Mouse (Mus musculus) limb, embryonic 14.5 days (tissue): ENCODE results near the gene Nupr1. TPM values are rescaled to one million over a fixed set of nuclear protein-coding genes. Genes with fewer than 3 reads are reported as not detected.
"Not testable (repeated sequence)": the region's sequence is repeated elsewhere in the genome, so short reads cannot be mapped to it uniquely, and the experiment has no call there.

Source experiments
- ATAC-seq: fragments of 200-750 bp; cut with Nextera tagmentation; 2 replicates; pipeline ENCODE4 v1.8.0; 2017; ENCODE audit warnings: low read depth, moderate number of reproducible peaks, moderate TSS enrichment; ENCODE audit not compliant: low FRiP score
- DNase-seq: peaks from one replicate; pipeline ENCODE4 v3.0.0-alpha.2; 2015; ENCODE audit warnings: low spot score
- H3K27ac ChIP-seq: fragments of 300-500 bp; sonication (generic); replicated peaks from 2 replicates; pipeline ENCODE4 v1.5.1; 2014; ENCODE audit warnings: low read depth, mild to moderate bottlenecking, low read length, moderate library complexity, mixed read lengths
- H3K27me3 ChIP-seq: fragments of 300-500 bp; sonication (generic); 2 replicates; pipeline ENCODE4 v1.6.1; 2014; ENCODE audit warnings: low read length, mixed read lengths; ENCODE audit not compliant: control insufficient read depth, insufficient read depth
- H3K36me3 ChIP-seq: fragments of 300-500 bp; sonication (generic); 2 replicates; pipeline ENCODE4 v1.6.1; 2014; ENCODE audit warnings: mild to moderate bottlenecking, low read length, moderate library complexity, mixed read lengths; ENCODE audit not compliant: control insufficient read depth, insufficient read depth
- H3K4me1 ChIP-seq: fragments of 300-500 bp; sonication (generic); 2 replicates; pipeline ENCODE4 v1.6.1; 2014; ENCODE audit warnings: antibody characterized with exemption, low read length, mixed read lengths; ENCODE audit not compliant: control insufficient read depth, insufficient read depth
- H3K4me2 ChIP-seq: fragments of 300-500 bp; sonication (generic); replicated peaks from 2 replicates; pipeline ENCODE4 v1.6.1; 2014; ENCODE audit warnings: low read depth, mild to moderate bottlenecking, low read length, moderate library complexity; ENCODE audit not compliant: severe bottlenecking
- H3K4me3 ChIP-seq: fragments of 300-500 bp; sonication (generic); replicated peaks from 2 replicates; pipeline ENCODE4 v1.5.1; 2014; ENCODE audit warnings: low read length
- H3K9ac ChIP-seq: fragments of 300-500 bp; sonication (generic); 2 replicates; pipeline ENCODE4 v1.6.1; 2014; ENCODE audit warnings: mild to moderate bottlenecking, low read depth, low read length, moderate library complexity; ENCODE audit not compliant: severe bottlenecking
- H3K9me3 ChIP-seq: fragments of 300-500 bp; sonication (generic); 2 replicates; pipeline ENCODE4 v1.6.1; 2016; ENCODE audit warnings: low read length; ENCODE audit not compliant: control insufficient read depth
- POLR2A ChIP-seq: fragments of 200-500 bp; IDR thresholded peaks from 2 replicates; pipeline ENCODE4 v1.8.0; 2012; ENCODE audit warnings: inconsistent platforms, mild to moderate bottlenecking, moderate library complexity, borderline replicate concordance; ENCODE audit not compliant: insufficient read depth, insufficient read length; ENCODE audit errors: extremely low read depth
- WGBS: fragments of 180-500 bp; shearing (Covaris S2); extraction: QIAGEN DNeasy Blood & Tissue Kit; methylation state at CpG from one replicate; pipeline ENCODE4 v1.1.7; 2014; 5-methylcytosine and 5-hydroxymethylcytosine counted together
- polyA plus RNA-seq, 2 experiments: library from polyadenylated mRNA; depleted of rRNA in 1 of 2; stranded (reverse) in 1 of 2; unstranded in 1 of 2; fragments of >200 nt; fragmentation: Nextera tagmentation in 1 of 2; extraction: Ambion mirVana in 1 of 2; gene quantifications; 2 replicates each; pipeline versions ENCODE4 v1.2.1 to v1.2.3; 2012 to 2014

Gene Nupr1
- polyA plus RNA-seq, 2 experiments = 11.6 to 19.2 TPM

DNA sequence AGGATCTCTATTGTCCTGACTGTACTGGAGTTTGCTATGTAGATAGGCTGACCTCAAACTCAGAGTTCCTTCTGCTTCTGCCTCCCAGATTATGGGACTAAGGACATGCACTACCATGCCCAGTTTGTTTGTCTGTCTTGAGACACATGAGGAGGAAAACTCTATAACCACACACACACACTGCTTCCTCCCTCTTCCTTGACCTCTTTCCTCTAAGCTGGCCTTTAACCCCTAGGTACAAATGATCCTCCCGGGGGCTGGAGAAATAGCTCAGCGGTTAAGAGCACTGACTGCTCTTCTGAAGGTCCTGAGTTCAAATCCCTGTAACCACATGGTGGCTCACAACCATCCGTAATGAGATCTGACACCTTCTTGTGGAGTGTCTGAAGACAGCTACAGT lies 13.7 kb upstream of the Nupr1 start:
- no peaks in the 10 kb centered on the region for H3K27me3 ChIP-seq
- DNase-seq (no peak), ATAC-seq (no peak)
- H3K4me3 ChIP-seq = no peak overlapping the region
- H3K9ac ChIP-seq = no peak overlapping the region
- no peaks in the 10 kb centered on the region for H3K9me3 ChIP-seq
- H3K4me1 ChIP-seq = 0 out of 2 replicates have a peak, but pooled peaks cover 2% of the 10 kb centered on the region
- no peak overlapping the region for H3K27ac ChIP-seq
- 63% methylated on average over 3 of the region's 3 CpGs for WGBS
- no peak overlapping the region for H3K4me2 ChIP-seq
- no peaks in the 10 kb centered on the region for H3K36me3 ChIP-seq
- no peak for TF ChIP-seq POLR2A

DNA sequence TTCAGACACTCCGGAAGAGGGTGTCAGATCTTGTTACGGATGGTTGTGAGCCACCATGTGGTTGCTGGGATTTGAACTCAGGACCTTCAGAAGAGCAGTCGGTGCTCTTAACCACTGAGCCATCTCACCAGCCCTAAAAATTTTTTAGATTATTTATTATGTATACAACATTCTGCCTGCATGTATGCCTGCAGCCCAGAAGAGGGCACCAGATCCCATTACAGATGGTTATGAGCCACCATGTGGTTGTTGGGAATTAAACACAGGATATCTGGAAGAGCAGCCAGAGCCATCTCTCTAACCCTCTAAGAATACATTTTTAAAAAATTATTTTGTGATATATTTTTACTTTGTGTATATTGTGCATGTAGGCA lies 12.6 kb upstream of the Nupr1 start:
- DNase-seq = not testable (repeated sequence)
- peak; percentile 23; the same call in 1 of the 2 replicates for ATAC-seq
- WGBS = 69% methylated on average over 2 of the region's 3 CpGs

DNA sequence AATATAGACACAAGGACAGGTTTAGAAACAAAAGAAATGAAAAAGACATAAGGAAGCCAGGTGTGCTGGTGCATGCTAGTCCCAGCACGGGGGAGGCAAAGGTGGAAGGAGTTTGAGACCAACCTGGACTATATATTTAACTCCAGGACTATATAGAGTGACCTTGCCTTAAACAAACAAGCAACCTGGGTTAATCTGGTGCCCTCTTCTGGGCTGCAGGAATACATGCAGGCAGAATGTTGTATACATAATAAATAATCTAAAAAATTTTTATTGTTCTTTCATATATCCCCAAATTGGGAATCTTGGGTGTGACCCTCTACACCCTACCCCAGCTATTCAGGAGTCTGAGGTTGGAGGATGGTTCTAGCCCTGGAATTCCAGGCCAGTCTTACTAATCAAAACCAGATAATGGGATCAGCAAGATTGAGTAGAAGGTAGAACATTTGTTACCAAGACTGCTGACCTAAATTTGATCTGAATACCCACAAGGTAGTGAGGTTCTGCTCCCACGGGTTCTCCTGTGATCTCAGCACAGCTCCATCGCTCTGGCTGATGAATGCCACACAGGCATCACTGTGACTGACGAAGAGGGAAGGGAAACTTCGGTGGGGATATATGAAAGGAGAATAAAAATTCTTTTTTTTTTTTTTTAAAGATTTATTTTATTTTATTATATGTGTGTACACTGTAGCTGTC lies 12.0 kb upstream of the Nupr1 start:
- Histone ChIP-seq H3K36me3 (no peaks in the 10 kb centered on the region), H3K4me2 (no peak overlapping the region), H3K4me3 (no peak overlapping the region), H3K27me3 (no peaks in the 10 kb centered on the region), H3K9me3 (no peaks in the 10 kb centered on the region), H3K9ac (no peak overlapping the region), H3K27ac (no peak overlapping the region), H3K4me1 (no peaks in the 10 kb centered on the region)
- no peak for ATAC-seq
- 73% methylated on average over 5 of the region's 5 CpGs for WGBS
- no peak for TF ChIP-seq POLR2A
- no peak for DNase-seq

More for the DNA sequence above, 12.6 kb upstream of the Nupr1 start:
- not testable (repeated sequence) for H3K27me3 ChIP-seq, H3K4me1 ChIP-seq, H3K4me3 ChIP-seq, H3K4me2 ChIP-seq, H3K27ac ChIP-seq, H3K36me3 ChIP-seq, H3K9ac ChIP-seq, H3K9me3 ChIP-seq

DNA sequence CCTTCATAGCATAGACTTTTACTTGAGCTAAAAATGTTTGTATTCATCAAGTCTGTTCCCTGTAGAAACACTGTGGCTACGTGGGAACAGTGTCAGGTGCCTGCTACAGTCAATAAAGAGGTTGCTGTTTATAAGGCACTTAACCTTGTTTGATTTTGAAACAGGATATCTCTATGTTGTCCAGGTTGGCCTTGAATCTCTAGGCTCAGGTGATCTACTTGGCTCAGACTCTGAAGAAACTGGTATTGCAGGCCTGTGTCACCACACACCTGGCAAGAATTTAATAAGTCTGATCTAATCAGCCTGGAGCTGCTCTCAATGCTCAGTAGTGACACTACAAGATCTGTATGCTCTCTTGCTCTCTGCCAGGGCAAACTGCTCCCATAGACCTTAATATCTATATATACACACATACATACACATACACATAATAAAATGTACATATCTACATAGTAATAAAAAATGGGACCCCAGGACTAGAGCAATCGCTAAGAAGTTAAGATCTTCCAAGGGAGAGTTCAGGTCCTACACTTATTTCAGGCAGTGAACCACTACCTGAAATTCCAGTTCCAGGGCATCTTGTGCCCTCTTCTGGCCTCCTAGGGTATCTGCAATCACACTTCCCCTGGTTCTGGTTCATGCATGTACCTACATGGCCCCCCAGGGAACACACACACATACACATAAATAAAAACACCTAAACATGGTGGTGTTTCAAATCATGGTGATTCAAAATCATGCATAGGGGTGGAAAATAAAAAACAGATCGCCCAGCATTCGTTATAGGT lies 6.3 kb upstream of the Nupr1 start:
- Histone ChIP-seq H3K36me3 (no peaks in the 10 kb centered on the region), H3K9me3 (no peaks in the 10 kb centered on the region), H3K4me3 (no peak overlapping the region), H3K27ac (no peak overlapping the region), H3K4me1 (peaks cover 8% of the 10 kb centered on the region), H3K9ac (no peak overlapping the region), H3K27me3 (no peaks in the 10 kb centered on the region), H3K4me2 (no peak overlapping the region)
- 14% methylated on average over 4 of the region's 4 CpGs for WGBS
- ATAC-seq (no peak), DNase-seq (peak; percentile 73)
- TF ChIP-seq POLR2A = no peak

DNA sequence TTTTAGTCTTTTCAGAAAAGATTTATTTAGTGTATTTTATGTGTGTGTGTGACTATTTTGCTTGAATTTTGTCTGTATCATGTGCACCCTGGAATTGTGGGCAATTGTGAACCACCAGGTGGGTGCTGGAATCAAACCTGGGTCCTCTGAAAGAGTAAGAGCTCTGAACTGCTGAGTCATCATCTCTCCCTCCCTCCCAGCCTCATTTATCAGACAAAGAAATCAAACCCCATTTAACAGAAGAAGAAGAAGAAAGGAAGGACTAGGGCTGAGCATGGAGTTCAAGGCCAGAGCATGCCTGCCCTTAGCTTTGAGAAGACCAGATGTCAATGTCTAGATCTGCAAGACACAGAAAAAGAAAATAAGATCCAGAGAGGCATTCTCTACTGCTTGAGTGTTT lies 4.7 kb upstream of the Nupr1 start:
- ATAC-seq (no peak), DNase-seq (no peak)
- no peak overlapping the region for H3K4me3 ChIP-seq
- H3K27ac ChIP-seq = no peak overlapping the region
- no peak overlapping the region for H3K9ac ChIP-seq
- peaks cover 8% of the 10 kb centered on the region for H3K4me1 ChIP-seq
- H3K4me2 ChIP-seq = no peak overlapping the region
- no peak for TF ChIP-seq POLR2A
- H3K36me3 ChIP-seq = no peaks in the 10 kb centered on the region
- H3K27me3 ChIP-seq = no peaks in the 10 kb centered on the region
- H3K9me3 ChIP-seq = no peaks in the 10 kb centered on the region
